Comparison of ENCODE assay signal across 29 mouse cellular contexts in genomic region chr10:111743291-111743690, GRCm38 (mm10).
A peak's percentile ranks its signal among the peaks of the same experiment; 100 is the strongest.
DNase-seq lines count a peak whose midpoint lies in the region; ATAC-seq lines count a peak whose summit lies in the region.
"Had no signal": no experiment of that assay in that cellular context is flagged by ENCODE, and none has a peak within 500 bp of the region (broad histone marks: within the 10 kb centered on the region; RNA-seq: fewer than 3 reads in every experiment).

No protein-coding gene starts in this region.

- no peaks in the 10 kb centered on the region for H3K36me3 ChIP-seq in hindbrain, embryonic 10.5 days
- H3K36me3 ChIP-seq in hindbrain, embryonic 16.5 days (ENCODE audit: control insufficient read depth, insufficient read depth, low read length): no peaks in the 10 kb centered on the region
- H3K36me3 ChIP-seq in hindbrain, embryonic 14.5 days (replicated peaks; ENCODE audit: control insufficient read depth, insufficient read depth): no peaks in the 10 kb centered on the region
- H3K36me3 ChIP-seq in neural tube, embryonic 14.5 days (ENCODE audit: control insufficient read depth, insufficient read depth, low read length): no peaks in the 10 kb centered on the region
- H3K36me3 ChIP-seq: embryonic facial prominence, embryonic 12.5 days; heart, embryonic 12.5 days; kidney, embryonic 15.5 days; liver, embryonic 13.5 days; midbrain, embryonic 13.5 days had no signal

- H3K4me3 ChIP-seq in hindbrain, embryonic 10.5 days: no peak overlapping the region
- H3K4me3 ChIP-seq in hindbrain, embryonic 16.5 days (ENCODE audit: low read length): no peak overlapping the region
- H3K4me3 ChIP-seq in hindbrain, embryonic 14.5 days (replicated peaks; ENCODE audit: low read length): no peak overlapping the region
- H3K4me3 ChIP-seq in neural tube, embryonic 14.5 days (ENCODE audit: low read depth, low read length): no peak overlapping the region
- H3K4me3 ChIP-seq: embryonic facial prominence, embryonic 12.5 days; heart, embryonic 12.5 days; kidney, embryonic 15.5 days; layer of hippocampus, adult 2 months; liver, embryonic 13.5 days; megakaryocyte, embryonic 14.5 days; midbrain, embryonic 13.5 days had no signal

- 78% methylated on average over 9 of the region's 9 CpGs for WGBS in hindbrain, embryonic 10.5 days
- 41% methylated on average over 9 of the region's 9 CpGs for WGBS in hindbrain, embryonic 16.5 days
- WGBS in hindbrain, embryonic 14.5 days: 45% methylated on average over 9 of the region's 9 CpGs
- WGBS in neural tube, embryonic 14.5 days: 23% methylated on average over 9 of the region's 9 CpGs

- H3K27ac ChIP-seq in hindbrain, embryonic 10.5 days: peak overlapping the region; percentile 62
- no peak overlapping the region for H3K27ac ChIP-seq in hindbrain, embryonic 16.5 days (ENCODE audit: low read depth, low read length)
- peak overlapping the region; percentile 44 for H3K27ac ChIP-seq in hindbrain, embryonic 14.5 days
- H3K27ac ChIP-seq in neural tube, embryonic 14.5 days (ENCODE audit: low read depth, low read length): no peak overlapping the region; the same call in 1 of the 2 replicates
- H3K27ac ChIP-seq: embryonic facial prominence, embryonic 12.5 days; kidney, embryonic 15.5 days; layer of hippocampus, adult 2 months; liver, embryonic 13.5 days; midbrain, embryonic 13.5 days had no signal

- ATAC-seq in hindbrain, embryonic 16.5 days: no peak; the same call in 1 of the 2 replicates
- no peak for ATAC-seq in hindbrain, embryonic 14.5 days (ENCODE audit: low FRiP score)
- ATAC-seq in neural tube, embryonic 14.5 days (ENCODE audit: low read depth): peak; percentile 35; the same call in 1 of the 2 replicates
- ATAC-seq: CD4-positive, CD25-positive, alpha-beta regulatory T cell, adult 4 months; forebrain, embryonic 14.5 days; lung, postnatal 0 days; midbrain, embryonic 13.5 days had no signal

- peaks cover 54% of the 10 kb centered on the region for H3K4me1 ChIP-seq in hindbrain, embryonic 10.5 days (replicated peaks)
- peaks cover 3% of the 10 kb centered on the region for H3K4me1 ChIP-seq in hindbrain, embryonic 16.5 days (ENCODE audit: control insufficient read depth, insufficient read depth, low read depth, low read length)
- 0 out of 2 replicates have a peak, but pooled peaks cover 12% of the 10 kb centered on the region for H3K4me1 ChIP-seq in hindbrain, embryonic 14.5 days (replicated peaks; ENCODE audit: control insufficient read depth, insufficient read depth, low read length)
- H3K4me1 ChIP-seq in neural tube, embryonic 14.5 days (ENCODE audit: control insufficient read depth, insufficient read depth, low read length): 0 out of 2 replicates have a peak, but pooled peaks cover 3% of the 10 kb centered on the region
- H3K4me1 ChIP-seq: heart, embryonic 12.5 days had no signal

- DNase-seq in hindbrain, embryonic 10.5 days (ENCODE audit: low spot score): no peak
- peak; percentile 41 for DNase-seq in embryo, embryonic 11 days
- no peak for DNase-seq in hindbrain, embryonic 14.5 days (ENCODE audit: low spot score)
- no peak for DNase-seq in right cerebral cortex, adult 2 months (ENCODE audit: low spot score in 2 of 2)
- no peak for DNase-seq in liver
- DNase-seq: adrenal gland, postnatal 25 days; cerebellum, adult 11-12 months; gastrocnemius, postnatal 25 days; heart, adult 18-20 months; kidney, adult 11 months; kidney, postnatal 25 days; layer of hippocampus, postnatal 36 days; left cerebral cortex, postnatal 4 days; liver, embryonic 13.5 days; lung, adult 18-20 months; lung, postnatal 4 days; right cerebral cortex, postnatal 14 days; thymus, postnatal 4 days had no signal

- no peaks in the 10 kb centered on the region for H3K9me3 ChIP-seq in hindbrain, embryonic 10.5 days
- H3K9me3 ChIP-seq in hindbrain, embryonic 16.5 days (ENCODE audit: control insufficient read depth, low read length): no peaks in the 10 kb centered on the region
- no peaks in the 10 kb centered on the region for H3K9me3 ChIP-seq in hindbrain, embryonic 14.5 days (ENCODE audit: control insufficient read depth, low read length)
- no peaks in the 10 kb centered on the region for H3K9me3 ChIP-seq in neural tube, embryonic 14.5 days (ENCODE audit: control insufficient read depth, low read length)
- H3K9me3 ChIP-seq: embryonic facial prominence, embryonic 12.5 days; heart, embryonic 12.5 days; kidney, embryonic 15.5 days; liver, embryonic 13.5 days; midbrain, embryonic 13.5 days had no signal

- H3K4me2 ChIP-seq in hindbrain, embryonic 16.5 days (ENCODE audit: low read length): no peak overlapping the region
- peak overlapping the region; percentile 25 for H3K4me2 ChIP-seq in hindbrain, embryonic 14.5 days (replicated peaks)
- H3K4me2 ChIP-seq in neural tube, embryonic 14.5 days (ENCODE audit: low read depth, low read length): no peak overlapping the region
- H3K4me2 ChIP-seq: embryonic facial prominence, embryonic 12.5 days; heart, embryonic 12.5 days; kidney, embryonic 15.5 days; liver, embryonic 13.5 days; midbrain, embryonic 13.5 days had no signal

- H3K27me3 ChIP-seq in hindbrain, embryonic 10.5 days (ENCODE audit: insufficient read depth, poor library complexity, severe bottlenecking): no peaks in the 10 kb centered on the region
- no peaks in the 10 kb centered on the region for H3K27me3 ChIP-seq in hindbrain, embryonic 16.5 days (replicated peaks; ENCODE audit: control insufficient read depth, insufficient read depth, low read length)
- H3K27me3 ChIP-seq in hindbrain, embryonic 14.5 days (ENCODE audit: control insufficient read depth, insufficient read depth, low read length): no peaks in the 10 kb centered on the region
- no peaks in the 10 kb centered on the region for H3K27me3 ChIP-seq in neural tube, embryonic 14.5 days (ENCODE audit: control insufficient read depth, insufficient read depth, low read length)
- H3K27me3 ChIP-seq: embryonic facial prominence, embryonic 12.5 days; heart, embryonic 12.5 days; kidney, embryonic 15.5 days; liver, embryonic 13.5 days; midbrain, embryonic 13.5 days had no signal

- no peak overlapping the region for H3K9ac ChIP-seq in hindbrain, embryonic 16.5 days (ENCODE audit: low read depth, low read length)
- H3K9ac ChIP-seq in hindbrain, embryonic 14.5 days: no peak overlapping the region
- no peak overlapping the region for H3K9ac ChIP-seq in neural tube, embryonic 14.5 days (replicated peaks; ENCODE audit: low read depth, low read length)
- H3K9ac ChIP-seq: embryonic facial prominence, embryonic 12.5 days; heart, embryonic 12.5 days; kidney, embryonic 15.5 days; liver, embryonic 13.5 days; midbrain, embryonic 13.5 days had no signal

Comparison
In these comparisons a context has a peak if more than half of its experiments do, and no peak if none do; other contexts are left out.
1. H3K27ac ChIP-seq: peak in hindbrain, embryonic 10.5 days (single experiment) and hindbrain, embryonic 14.5 days (single experiment); none in hindbrain, embryonic 16.5 days (single experiment) and neural tube, embryonic 14.5 days (single experiment).